Mouse (Mus musculus) layer of hippocampus, adult 2 months (tissue): ENCODE data around the gene Entpd6. TPM values are rescaled to one million over a fixed set of nuclear protein-coding genes. Genes with fewer than 3 reads are reported as not detected.

Experiments
- DNase-seq, 2 experiments: peaks; one replicate each; pipeline ENCODE4 v3.0.0; 2022; ENCODE audit warnings: low spot score in 2 of 2
- H3K27ac ChIP-seq: fragments of 200-600 bp; 2 replicates; pipeline ENCODE4 v1.8.1; 2022
- H3K4me3 ChIP-seq: fragments of 200-600 bp; 2 replicates; pipeline ENCODE4 v1.8.1; 2022; ENCODE audit warnings: mild to moderate bottlenecking
- CTCF ChIP-seq: fragments of 200-600 bp; conservative IDR thresholded peaks from 2 replicates; pipeline ENCODE4 v1.8.1; 2022; ENCODE audit warnings: antibody characterized with exemption, mild to moderate bottlenecking, moderate library complexity
- total RNA-seq, 2 experiments: library from RNA; stranded (reverse); gene quantifications; 2 replicates each; pipeline ENCODE4 v1.2.3; 2021

Gene Entpd6
- total RNA-seq, 2 experiments from 2014 or later = 65.5 to 68.9 TPM

- Histone ChIP-seq H3K27ac (no peak overlapping the region), H3K4me3 (no peak overlapping the region)
- no peak for DNase-seq
- no peak for TF ChIP-seq CTCF
Measured at GRCm38 (mm10) chr2:150798084-150798483, 49.2 kb downstream of the Entpd6 start.

GRCm38 (mm10) chr2:150800616-150801015 lies 51.8 kb downstream of the Entpd6 start:
- Histone ChIP-seq H3K4me3 (no peak overlapping the region), H3K27ac (no peak overlapping the region)
- no peak for TF ChIP-seq CTCF
- no peak for DNase-seq

- TF ChIP-seq CTCF = peak; percentile 80
- H3K27ac ChIP-seq = no peak overlapping the region
- no peak for DNase-seq
- H3K4me3 ChIP-seq = no peak overlapping the region
Measured at GRCm38 (mm10) chr2:150803035-150803434, 54.2 kb downstream of the Entpd6 start.

GRCm38 (mm10) chr2:150808381-150808780 lies 59.5 kb downstream of the Entpd6 start:
- peak overlapping the region; percentile 79 for H3K27ac ChIP-seq
- no peak for TF ChIP-seq CTCF
- H3K4me3 ChIP-seq = no peak overlapping the region
- peak; percentile 51 to 55 for DNase-seq

GRCm38 (mm10) chr2:150808812-150809211 lies 60.0 kb downstream of the Entpd6 start:
- no peak for DNase-seq
- H3K27ac ChIP-seq = peak overlapping the region; percentile 79
- TF ChIP-seq CTCF = no peak

GRCm38 (mm10) chr2:150810603-150811002 lies 61.8 kb downstream of the Entpd6 start:
- no peak for DNase-seq
- no peak overlapping the region for H3K27ac ChIP-seq
- no peak overlapping the region for H3K4me3 ChIP-seq
- no peak for TF ChIP-seq CTCF

More at GRCm38 (mm10) chr2:150808812-150809211, 60.0 kb downstream of the Entpd6 start:
- H3K4me3 ChIP-seq = no peak overlapping the region

- no peak for DNase-seq
- Histone ChIP-seq H3K4me3 (no peak overlapping the region), H3K27ac (no peak overlapping the region)
- TF ChIP-seq CTCF = no peak
Measured at GRCm38 (mm10) chr2:150812816-150813215, 64.0 kb downstream of the Entpd6 start.

- Histone ChIP-seq H3K27ac (peak overlapping the region; percentile 65), H3K4me3 (no peak overlapping the region)
- no peak for TF ChIP-seq CTCF
- DNase-seq = no peak
Measured at GRCm38 (mm10) chr2:150816676-150817402, 68.0 kb downstream of the Entpd6 start.

- no peak for TF ChIP-seq CTCF
- Histone ChIP-seq H3K27ac (peak overlapping the region; percentile 78), H3K4me3 (no peak overlapping the region)
- DNase-seq = no peak
Measured at GRCm38 (mm10) chr2:150818742-150819141, 69.9 kb downstream of the Entpd6 start.

- peak in 1 of 2 experiments; percentile 49 for DNase-seq
- H3K4me3 ChIP-seq = no peak overlapping the region
- TF ChIP-seq CTCF = no peak
- peak overlapping the region; percentile 78 for H3K27ac ChIP-seq
Measured at GRCm38 (mm10) chr2:150820720-150821119, 71.9 kb downstream of the Entpd6 start.

Other genes starting within 250 kb of the Entpd6 start
- gene Cst7, start 178.6 kb upstream of the Entpd6 start, total RNA-seq = under 1 TPM in 1 of 2 experiments, not detected in 1; 0.38 TPM
- gene Apmap, start 140.5 kb upstream of the Entpd6 start, total RNA-seq = 10 to 100 TPM; 56.7 to 57.2 TPM
- 10 to 100 TPM; 26.4 to 26.8 TPM for gene Acss1, start 80.5 kb upstream of the Entpd6 start, total RNA-seq
- under 1 TPM in 1 of 2 experiments, not detected in 1; 0.12 TPM for gene Vsx1, start 59.7 kb upstream of the Entpd6 start, total RNA-seq
- 100 to 1,000 TPM; 203 to 212 TPM for gene Pygb, start 37.7 kb downstream of the Entpd6 start, total RNA-seq
- 100 to 1,000 TPM; 314 to 317 TPM for gene Abhd12, start 155.7 kb downstream of the Entpd6 start, total RNA-seq
- 1 to 10 TPM; 1.0 to 2.0 TPM for gene Gins1, start 156.4 kb downstream of the Entpd6 start, total RNA-seq